Mouse (Mus musculus): ENCODE measurements around the gene Ilvbl. TPM values are rescaled to one million over a fixed set of nuclear protein-coding genes. Genes with fewer than 3 reads are reported as not detected.
"Not testable (repeated sequence)": the region's sequence is repeated elsewhere in the genome, so short reads cannot be mapped to it uniquely, and the experiment has no call there.

The Ilvbl gene
- 10 to 100 TPM; 62.9 to 71.6 TPM for polyA plus RNA-seq (2017; shearing (Covaris generic))

- peak; percentile 85 for ATAC-seq
Measured at GRCm38 (mm10) chr10:78574250-78575104, at the start of gene Ilvbl. Gene Ilvbl (plus strand): TSS chr10:78574346.

- not testable (repeated sequence) for ATAC-seq
Measured at GRCm38 (mm10) chr10:78525071-78525470, 49.1 kb upstream of the Ilvbl start.

GRCm38 (mm10) chr10:78525511-78525910, 48.6 kb upstream of the Ilvbl start:
- ATAC-seq = no peak

GRCm38 (mm10) chr10:78540943-78541342, 33.2 kb upstream of the Ilvbl start:
- ATAC-seq = no peak

- ATAC-seq = no peak
Measured at GRCm38 (mm10) chr10:78565070-78565469, 9.1 kb upstream of the Ilvbl start.

GRCm38 (mm10) chr10:78569191-78569590, 5.0 kb upstream of the Ilvbl start:
- no peak for ATAC-seq

- no peak for ATAC-seq
Measured at GRCm38 (mm10) chr10:78569686-78570085, 4.5 kb upstream of the Ilvbl start.

GRCm38 (mm10) chr10:78570416-78570815, 3.7 kb upstream of the Ilvbl start:
- no peak for ATAC-seq

GRCm38 (mm10) chr10:78570897-78571296, 3.2 kb upstream of the Ilvbl start:
- ATAC-seq = no peak

- ATAC-seq = no peak
Measured at GRCm38 (mm10) chr10:78573226-78573625, 920 bp upstream of the Ilvbl start.

GRCm38 (mm10) chr10:78575105-78575632, 1.0 kb downstream of the Ilvbl start:
- ATAC-seq = no peak

GRCm38 (mm10) chr10:78575690-78576089, 1.5 kb downstream of the Ilvbl start:
- no peak for ATAC-seq

- no peak for ATAC-seq
Measured at GRCm38 (mm10) chr10:78576435-78577184, 2.5 kb downstream of the Ilvbl start.

- no peak for ATAC-seq
Measured at GRCm38 (mm10) chr10:78578204-78578603, 4.1 kb downstream of the Ilvbl start.

GRCm38 (mm10) chr10:78581121-78581520, 7.0 kb downstream of the Ilvbl start:
- no peak for ATAC-seq

- ATAC-seq = no peak
Measured at GRCm38 (mm10) chr10:78583347-78583746, 9.2 kb downstream of the Ilvbl start.

GRCm38 (mm10) chr10:78583939-78584338, 9.8 kb downstream of the Ilvbl start:
- no peak for ATAC-seq

- ATAC-seq = no peak
Measured at GRCm38 (mm10) chr10:78584996-78585395, 10.8 kb downstream of the Ilvbl start.

- ATAC-seq = no peak
Measured at GRCm38 (mm10) chr10:78585606-78586005, 11.5 kb downstream of the Ilvbl start.

GRCm38 (mm10) chr10:78586026-78586425, 11.9 kb downstream of the Ilvbl start:
- ATAC-seq = no peak

GRCm38 (mm10) chr10:78589291-78589690, 15.1 kb downstream of the Ilvbl start:
- no peak for ATAC-seq

GRCm38 (mm10) chr10:78589901-78590300, 15.8 kb downstream of the Ilvbl start:
- ATAC-seq = no peak

GRCm38 (mm10) chr10:78590744-78591143, 16.6 kb downstream of the Ilvbl start:
- ATAC-seq = no peak

Data from activated CD4-positive, CD25-positive, alpha-beta regulatory T cell, adult 4 months (primary cell).